Mouse (Mus musculus): ENCODE data around the gene Efhb.

GRCm38 (mm10) chr17:53488291-53489006, 25.3 kb upstream of the Efhb start:
- TF ChIP-seq POLR2A (IDR thresholded peaks at IDR 0.05; ENCODE audit: low read depth, low read length) (no peak), CTCF (IDR thresholded peaks at IDR 0.05; ENCODE audit: extremely low read depth, insufficient read depth, insufficient read length, insufficient replicate concordance) (no peak)

Measured in spleen, adult 2 months (tissue).